Mouse (Mus musculus): ENCODE measurements around the gene Milr1.

DNA sequence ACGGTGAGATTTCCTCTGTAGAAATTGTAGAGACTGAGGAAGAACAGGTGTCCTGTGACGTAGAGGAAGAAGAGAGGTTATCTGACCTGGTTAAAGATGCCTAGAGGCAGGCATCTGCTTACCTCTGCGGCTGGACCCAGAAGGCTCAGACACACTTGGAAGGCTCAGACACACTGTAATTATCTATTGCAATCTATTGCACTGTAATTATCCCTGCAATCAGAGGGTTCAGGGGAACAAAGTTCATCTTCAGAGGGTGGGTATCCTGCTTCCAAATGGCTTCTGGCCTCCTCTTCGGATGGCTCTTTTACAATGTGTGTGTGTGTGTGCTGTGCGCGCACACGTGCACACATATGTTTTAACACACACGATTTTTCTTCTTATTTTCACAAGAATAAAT lies 30.6 kb upstream of the Milr1 start:
- TF ChIP-seq CTCF (IDR thresholded peaks at IDR 0.05; ENCODE audit: insufficient read depth, low read length) (no peak), POLR2A (IDR thresholded peaks at IDR 0.05; ENCODE audit: borderline replicate concordance, extremely low read depth, low read depth, low read length) (no peak)

Data from lung, adult 2 months (tissue).